Mouse (Mus musculus): Measurements from ENCODE around the gene Mepe. TPM values are rescaled to one million over a fixed set of nuclear protein-coding genes. Genes with fewer than 3 reads are reported as not detected.

The Mepe gene
- not detected for total RNA-seq (2023)

DNA sequence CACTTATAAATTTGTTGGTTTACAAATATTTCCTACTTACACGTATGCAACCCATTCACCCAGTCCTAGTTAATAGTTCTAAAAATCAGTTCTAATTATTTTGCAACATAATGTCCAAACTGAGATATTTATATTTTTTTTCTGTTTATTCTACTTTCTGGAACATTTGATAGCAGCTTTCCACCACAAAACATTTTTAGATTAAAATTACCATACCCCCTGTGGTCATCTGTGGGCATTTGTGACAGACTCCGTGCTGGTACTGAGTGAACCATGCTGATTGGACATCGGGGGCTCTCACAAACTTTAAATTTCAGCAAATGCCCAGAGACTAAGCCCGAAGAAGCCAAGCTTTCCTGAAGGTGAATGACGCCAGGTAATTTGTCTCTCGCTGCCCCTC, at the start of gene Mepe:
Gene Mepe (plus strand): TSS at position 301 of the 400 bp plus-strand sequence.

DNA sequence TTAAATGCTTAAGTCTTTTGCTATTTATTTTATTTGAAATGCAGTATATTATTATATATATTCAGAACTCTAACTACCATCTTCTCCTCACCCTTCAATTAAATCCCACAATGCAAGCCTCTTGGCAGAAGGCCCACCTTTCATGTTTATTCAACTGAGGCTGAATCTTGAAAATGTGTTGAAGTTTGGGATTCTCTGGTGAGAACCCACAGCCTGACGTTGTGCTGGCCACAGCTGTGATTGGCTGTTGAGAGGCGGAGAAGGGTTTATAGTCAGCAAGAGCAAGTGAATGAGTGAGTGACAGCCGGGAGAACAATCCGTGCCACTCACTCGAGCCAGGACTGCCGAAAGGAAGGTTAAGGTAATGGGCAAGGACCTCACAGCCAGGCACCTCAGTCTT, 26.1 kb upstream of the Mepe start, which contains the start of gene Ibsp:
Gene Ibsp (plus strand): TSS at position 178 of the 400 bp plus-strand sequence.

Other genes with a start within 250 kb of the Mepe start
- not detected for gene Gm17660, start 247.7 kb upstream of the Mepe start, total RNA-seq (2023)
- gene Sparcl1, start 211.6 kb upstream of the Mepe start, total RNA-seq (2023): not detected
- gene Dspp, start 154.6 kb upstream of the Mepe start, total RNA-seq (2023): not detected
- gene Dmp1, start 122.7 kb upstream of the Mepe start, total RNA-seq (2023): not detected
- gene Ibsp, start 26.2 kb upstream of the Mepe start, total RNA-seq (2023): 1 to 10 TPM in 1 of 2 experiments, under 1 TPM in 1; 0.89 to 1.5 TPM
- 10 to 100 TPM in 1 of 2 experiments, 1 to 10 TPM in 1; 7.0 to 10.1 TPM for gene Spp1, start 109.8 kb downstream of the Mepe start, total RNA-seq (2023)
- 1 to 10 TPM; 1.5 to 2.1 TPM for gene Pkd2, start 134.1 kb downstream of the Mepe start, total RNA-seq (2023)
- gene BC005561, start 183.0 kb downstream of the Mepe start, total RNA-seq (2023): 1 to 10 TPM; 2.9 to 3.3 TPM